Mouse (Mus musculus): ENCODE data around the gene Zbtb7b. TPM values are rescaled to one million over a fixed set of nuclear protein-coding genes. Genes with fewer than 3 reads are reported as not detected.

Gene Zbtb7b
- polyA plus RNA-seq, 2 experiments = 3.4 to 13.4 TPM

DNA sequence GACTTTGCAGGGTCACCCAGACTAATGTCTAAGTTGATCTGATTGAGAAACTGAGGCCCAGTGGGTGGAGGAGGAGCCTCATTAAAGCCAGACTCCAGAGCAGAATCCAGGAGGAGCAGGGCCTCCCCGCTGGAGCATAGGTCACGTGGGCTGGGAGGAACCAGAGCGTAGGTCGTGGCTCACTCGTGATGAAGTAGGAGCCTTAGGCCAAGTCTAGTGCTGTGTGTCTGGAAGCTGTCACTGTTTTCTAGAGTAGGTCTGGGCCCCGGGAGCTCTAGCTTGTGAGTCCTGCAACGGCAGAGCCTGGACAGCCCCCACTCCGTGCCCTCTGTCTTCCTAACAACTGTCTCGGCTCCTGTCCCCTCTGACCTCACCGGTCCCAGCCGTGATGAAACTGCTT is 27.2 kb downstream of the Zbtb7b start:
- Histone ChIP-seq H3K9ac (ENCODE audit: low read depth, low read length, severe bottlenecking) (no peak overlapping the region), H3K36me3 (ENCODE audit: control insufficient read depth, insufficient read depth, low read length) (no peaks in the 10 kb centered on the region), H3K27ac (replicated peaks; ENCODE audit: low read depth, low read length) (no peak overlapping the region), H3K9me3 (ENCODE audit: control insufficient read depth, low read length) (no peaks in the 10 kb centered on the region), H3K4me3 (replicated peaks; ENCODE audit: low read length) (no peak overlapping the region), H3K4me1 (ENCODE audit: control insufficient read depth, insufficient read depth, low read length) (no peaks in the 10 kb centered on the region), H3K27me3 (ENCODE audit: control insufficient read depth, insufficient read depth, low read length) (no peaks in the 10 kb centered on the region), H3K4me2 (replicated peaks; ENCODE audit: low read depth, low read length, severe bottlenecking) (no peak overlapping the region)
- no peak for TF ChIP-seq POLR2A (IDR thresholded peaks at IDR 0.05; ENCODE audit: borderline replicate concordance, extremely low read depth, insufficient read depth, insufficient read length)
- ATAC-seq (ENCODE audit: low FRiP score, low read depth) (no peak), DNase-seq (ENCODE audit: low spot score) (no peak)
- 50% methylated on average over 11 of the region's 11 CpGs for WGBS

DNA sequence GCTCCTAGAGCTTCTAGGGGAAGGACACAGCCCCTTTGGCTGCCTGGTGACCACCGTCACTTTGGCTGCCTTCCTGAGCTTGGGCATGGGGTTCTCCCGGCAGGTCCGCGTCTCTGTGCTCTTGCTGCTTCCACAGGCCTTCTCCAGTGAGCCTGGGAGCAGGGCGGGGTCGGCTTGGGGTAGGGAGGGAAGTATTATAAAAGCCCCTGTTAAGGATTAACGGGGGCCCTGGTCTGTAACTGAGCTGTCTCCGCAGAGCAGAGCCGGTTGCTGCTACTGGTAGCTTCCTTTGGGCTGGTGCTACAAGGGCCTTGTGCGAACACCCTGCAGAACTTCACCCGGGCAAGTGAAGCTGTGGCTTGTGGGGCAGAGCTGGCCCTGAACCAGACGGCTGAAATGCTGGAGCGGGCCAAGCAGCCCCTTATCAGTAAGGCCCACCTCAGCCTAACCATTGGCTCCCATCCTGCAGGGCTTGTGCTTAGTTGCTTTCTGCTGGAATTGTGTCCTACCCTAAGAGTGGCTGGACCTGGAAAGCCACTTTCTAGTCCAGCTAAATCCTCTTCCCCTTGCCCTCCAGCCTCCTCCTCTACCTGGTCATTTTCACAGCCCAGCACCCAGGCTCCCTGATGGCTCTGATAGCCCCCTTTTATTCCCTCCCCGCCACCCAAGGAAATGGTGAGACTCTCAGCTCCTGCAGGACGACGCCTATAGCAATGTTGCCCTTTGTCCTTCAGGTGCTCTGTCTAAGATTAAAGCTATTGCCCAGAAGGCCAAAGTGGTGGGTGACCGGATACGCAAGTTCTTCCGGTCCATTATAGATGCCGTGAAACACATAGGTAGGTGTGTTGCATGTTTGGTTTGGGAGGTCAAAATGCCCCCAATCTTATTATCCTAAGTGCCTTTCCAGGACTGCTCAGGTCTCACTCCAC is 28.8 kb downstream of the Zbtb7b start:
- DNase-seq (ENCODE audit: low spot score) (no peak), ATAC-seq (ENCODE audit: low FRiP score, low read depth) (no peak)
- 0 out of 2 replicates have a peak overlapping the region, but pooled peaks have one; percentile 7 for H3K9ac ChIP-seq (ENCODE audit: low read depth, low read length, severe bottlenecking)
- no peaks in the 10 kb centered on the region for H3K36me3 ChIP-seq (ENCODE audit: control insufficient read depth, insufficient read depth, low read length)
- no peak overlapping the region for H3K27ac ChIP-seq (replicated peaks; ENCODE audit: low read depth, low read length)
- H3K4me1 ChIP-seq (ENCODE audit: control insufficient read depth, insufficient read depth, low read length) = no peaks in the 10 kb centered on the region
- 66% methylated on average over 20 of the region's 20 CpGs for WGBS
- TF ChIP-seq POLR2A (IDR thresholded peaks at IDR 0.05; ENCODE audit: borderline replicate concordance, extremely low read depth, insufficient read depth, insufficient read length) = no peak
- no peaks in the 10 kb centered on the region for H3K27me3 ChIP-seq (ENCODE audit: control insufficient read depth, insufficient read depth, low read length)
- H3K4me2 ChIP-seq (replicated peaks; ENCODE audit: low read depth, low read length, severe bottlenecking) = no peak overlapping the region
- no peak overlapping the region for H3K4me3 ChIP-seq (replicated peaks; ENCODE audit: low read length)
- no peaks in the 10 kb centered on the region for H3K9me3 ChIP-seq (ENCODE audit: control insufficient read depth, low read length)

DNA sequence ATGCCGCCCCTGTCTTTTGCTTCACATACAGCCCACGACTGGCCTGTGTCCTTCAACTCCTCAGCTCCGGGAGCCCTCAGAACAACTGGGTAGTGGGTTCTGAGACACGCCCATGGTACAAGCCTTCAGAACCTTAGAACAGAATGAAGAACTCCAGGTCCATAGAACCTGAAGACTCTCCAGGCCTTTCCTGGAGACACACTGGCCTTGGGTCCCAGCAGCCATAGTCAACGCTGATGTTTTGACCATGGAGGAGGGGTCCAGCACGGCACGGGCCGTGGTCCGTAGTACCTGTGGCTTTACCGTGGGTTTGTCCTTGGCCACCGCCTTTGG is 29.5 kb downstream of the Zbtb7b start, which contains the start of gene Dcst1:
Dcst1 (minus strand) TSS at position 101 of the 333 bp plus-strand sequence.
- 90% methylated on average over 11 of the region's 11 CpGs for WGBS
- Histone ChIP-seq H3K36me3 (ENCODE audit: control insufficient read depth, insufficient read depth, low read length) (no peaks in the 10 kb centered on the region), H3K9ac (ENCODE audit: low read depth, low read length, severe bottlenecking) (0 out of 2 replicates have a peak within 1 kb of the TSS, but pooled peaks have one; percentile 7), H3K4me2 (replicated peaks; ENCODE audit: low read depth, low read length, severe bottlenecking) (no peak within 1 kb of the TSS), H3K4me3 (replicated peaks; ENCODE audit: low read length) (no peak within 1 kb of the TSS), H3K9me3 (ENCODE audit: control insufficient read depth, low read length) (no peaks in the 10 kb centered on the region), H3K4me1 (ENCODE audit: control insufficient read depth, insufficient read depth, low read length) (no peaks in the 10 kb centered on the region), H3K27ac (replicated peaks; ENCODE audit: low read depth, low read length) (no peak within 1 kb of the TSS), H3K27me3 (ENCODE audit: control insufficient read depth, insufficient read depth, low read length) (no peaks in the 10 kb centered on the region)
- DNase-seq (ENCODE audit: low spot score) (no peak), ATAC-seq (ENCODE audit: low FRiP score, low read depth) (no peak)
- TF ChIP-seq POLR2A (IDR thresholded peaks at IDR 0.05; ENCODE audit: borderline replicate concordance, extremely low read depth, insufficient read depth, insufficient read length) = no peak

DNA sequence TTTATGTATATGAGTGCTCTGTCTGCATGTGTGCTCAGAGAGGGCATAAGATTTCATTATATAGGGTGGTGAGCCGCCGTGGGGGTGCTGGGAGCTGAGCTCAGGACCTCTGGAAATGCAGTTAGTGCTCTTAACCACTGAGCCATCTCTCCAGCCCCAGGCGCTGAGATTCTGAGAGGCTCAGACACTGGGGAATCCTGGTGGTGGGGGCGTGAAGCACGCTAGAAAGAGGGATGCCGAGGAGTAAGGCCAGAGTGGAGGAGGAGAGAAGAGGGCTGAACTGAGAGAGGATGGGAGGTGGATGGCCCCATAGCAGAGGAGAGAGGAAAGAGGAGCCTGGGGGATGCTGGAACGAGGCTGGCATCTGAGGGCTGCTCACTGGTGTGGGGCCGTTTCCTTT is 29.9 kb downstream of the Zbtb7b start:
- no peak for TF ChIP-seq POLR2A (IDR thresholded peaks at IDR 0.05; ENCODE audit: borderline replicate concordance, extremely low read depth, insufficient read depth, insufficient read length)
- no peaks in the 10 kb centered on the region for H3K9me3 ChIP-seq (ENCODE audit: control insufficient read depth, low read length)
- no peaks in the 10 kb centered on the region for H3K36me3 ChIP-seq (ENCODE audit: control insufficient read depth, insufficient read depth, low read length)
- no peaks in the 10 kb centered on the region for H3K27me3 ChIP-seq (ENCODE audit: control insufficient read depth, insufficient read depth, low read length)
- DNase-seq (ENCODE audit: low spot score) = no peak
- no peak overlapping the region for H3K27ac ChIP-seq (replicated peaks; ENCODE audit: low read depth, low read length)
- no peaks in the 10 kb centered on the region for H3K4me1 ChIP-seq (ENCODE audit: control insufficient read depth, insufficient read depth, low read length)
- H3K4me2 ChIP-seq (replicated peaks; ENCODE audit: low read depth, low read length, severe bottlenecking) = no peak overlapping the region
- no peak overlapping the region for H3K9ac ChIP-seq (ENCODE audit: low read depth, low read length, severe bottlenecking)
- no peak overlapping the region for H3K4me3 ChIP-seq (replicated peaks; ENCODE audit: low read length)
- ATAC-seq (ENCODE audit: low FRiP score, low read depth) = no peak
- WGBS = 65% methylated on average over 8 of the region's 8 CpGs

DNA sequence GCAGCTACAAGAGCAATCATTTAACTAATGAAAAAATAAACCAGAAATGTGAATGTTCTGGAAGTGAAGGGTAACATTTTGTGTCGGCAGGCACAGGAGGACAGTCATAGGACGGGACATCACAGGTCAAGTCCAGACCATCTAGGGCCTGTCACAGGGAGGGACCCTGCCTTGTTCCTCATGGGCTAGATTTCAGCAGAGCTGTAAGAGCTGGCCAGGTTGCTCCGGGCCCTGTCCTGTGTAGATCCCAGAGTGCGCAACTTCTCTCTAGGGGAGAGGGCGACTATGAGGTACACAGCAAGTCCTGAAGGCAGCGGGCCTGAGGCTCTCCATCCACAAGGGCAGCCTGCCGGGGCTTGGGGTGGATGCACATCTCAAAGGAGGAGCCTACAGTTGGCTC is 32.9 kb downstream of the Zbtb7b start, which contains the start of gene Dcst2:
Dcst2 (plus strand) TSS at position 301 of the 400 bp plus-strand sequence.
- H3K27me3 ChIP-seq (ENCODE audit: control insufficient read depth, insufficient read depth, low read length) = no peaks in the 10 kb centered on the region
- H3K9ac ChIP-seq (ENCODE audit: low read depth, low read length, severe bottlenecking) = no peak within 1 kb of the TSS
- no peaks in the 10 kb centered on the region for H3K9me3 ChIP-seq (ENCODE audit: control insufficient read depth, low read length)
- WGBS = 83% methylated on average over 7 of the region's 7 CpGs
- no peak within 1 kb of the TSS for H3K4me3 ChIP-seq (replicated peaks; ENCODE audit: low read length)
- no peaks in the 10 kb centered on the region for H3K36me3 ChIP-seq (ENCODE audit: control insufficient read depth, insufficient read depth, low read length)
- no peak within 1 kb of the TSS for H3K4me2 ChIP-seq (replicated peaks; ENCODE audit: low read depth, low read length, severe bottlenecking)
- H3K4me1 ChIP-seq (ENCODE audit: control insufficient read depth, insufficient read depth, low read length) = no peaks in the 10 kb centered on the region
- ATAC-seq (ENCODE audit: low FRiP score, low read depth) (no peak), DNase-seq (ENCODE audit: low spot score) (no peak)
- TF ChIP-seq POLR2A (IDR thresholded peaks at IDR 0.05; ENCODE audit: borderline replicate concordance, extremely low read depth, insufficient read depth, insufficient read length) = no peak
- no peak within 1 kb of the TSS for H3K27ac ChIP-seq (replicated peaks; ENCODE audit: low read depth, low read length)

Measured in limb, embryonic 14.5 days (tissue).